Mouse (Mus musculus) B cell, adult 67 days (primary cell): ENCODE data around the gene Ahrr. TPM values are rescaled to one million over a fixed set of nuclear protein-coding genes. Genes with fewer than 3 reads are reported as not detected.

Experiments used
- total RNA-seq, 2 experiments: library from RNA; stranded (reverse); gene quantifications; 4 replicates each; pipeline ENCODE4 v1.2.4; 2023

Gene Ahrr
- under 1 TPM in 1 of 2 experiments, not detected in 1; 0.78 TPM for total RNA-seq

GRCm38 (mm10) chr13:74292167-74292566 is at the start of gene Ahrr:
Ahrr (minus strand) TSS chr13:74292331.

GRCm38 (mm10) chr13:74317170-74317849 is 25.2 kb upstream of the Ahrr start, which contains the start of gene Pdcd6:
Pdcd6 (minus strand) TSS chr13:74317580.

GRCm38 (mm10) chr13:74208317-74208985 is 83.7 kb downstream of the Ahrr start, which contains the start of gene Exoc3:
Exoc3 (minus strand) TSS chr13:74208732.

Other genes starting within 250 kb of the Ahrr start
- gene Cep72, start 230.0 kb downstream of the Ahrr start, total RNA-seq, result 10 to 100 TPM; 14.3 to 17.2 TPM
- gene Slc9a3, start 170.9 kb downstream of the Ahrr start, total RNA-seq, result not detected
- 10 to 100 TPM; 46.9 to 52.2 TPM for gene Exoc3, start 83.6 kb downstream of the Ahrr start, total RNA-seq
- 10 to 100 TPM; 73.2 to 79.2 TPM for gene Pdcd6, start 25.2 kb upstream of the Ahrr start, total RNA-seq
- gene Sdha, start 57.9 kb upstream of the Ahrr start, total RNA-seq, result 100 to 1,000 TPM; 181 to 206 TPM
- gene Ccdc127, start 58.0 kb upstream of the Ahrr start, total RNA-seq, result 10 to 100 TPM; 23.6 to 35.5 TPM
- not detected for gene Lrrc14b, start 71.7 kb upstream of the Ahrr start, total RNA-seq
- gene Zfp72, start 98.5 kb upstream of the Ahrr start, total RNA-seq, result 1 to 10 TPM; 2.4 to 3.0 TPM
- 100 to 1,000 TPM; 514 to 545 TPM for gene Ftl1-ps1, start 107.4 kb upstream of the Ahrr start, total RNA-seq
- gene Zfp825, start 201.7 kb upstream of the Ahrr start, total RNA-seq, result 10 to 100 TPM in 1 of 2 experiments, 1 to 10 TPM in 1; 9.3 to 10.7 TPM